Mouse (Mus musculus) hindbrain, embryonic 12.5 days (tissue): ENCODE results near the gene Plcl1. TPM values are rescaled to one million over a fixed set of nuclear protein-coding genes. Genes with fewer than 3 reads are reported as not detected.

Source experiments
- ATAC-seq: fragments of 200-750 bp; cut with Nextera tagmentation; 2 replicates; pipeline ENCODE4 v1.8.0; 2017; ENCODE audit warnings: moderate TSS enrichment; ENCODE audit not compliant: low FRiP score
- H3K27ac ChIP-seq: fragments of 300-500 bp; sonication (generic); 2 replicates; pipeline ENCODE4 v1.5.1; 2016; ENCODE audit warnings: mild to moderate bottlenecking
- H3K27me3 ChIP-seq: fragments of 300-500 bp; sonication (generic); 2 replicates; pipeline ENCODE4 v1.6.1; 2016; ENCODE audit warnings: mild to moderate bottlenecking
- H3K36me3 ChIP-seq: fragments of 300-500 bp; sonication (generic); 2 replicates; pipeline ENCODE4 v1.6.1; 2016; ENCODE audit warnings: mild to moderate bottlenecking
- H3K4me1 ChIP-seq: fragments of 300-500 bp; sonication (generic); 2 replicates; pipeline ENCODE4 v1.6.1; 2016
- H3K4me2 ChIP-seq: fragments of 300-500 bp; sonication (generic); replicated peaks from 2 replicates; pipeline ENCODE4 v1.6.1; 2016; ENCODE audit warnings: mild to moderate bottlenecking
- H3K4me3 ChIP-seq: fragments of 300-500 bp; sonication (generic); 2 replicates; pipeline ENCODE4 v1.5.1; 2016; ENCODE audit warnings: mild to moderate bottlenecking
- H3K9ac ChIP-seq: fragments of 300-500 bp; sonication (generic); 2 replicates; pipeline ENCODE4 v1.6.1; 2016; ENCODE audit warnings: mild to moderate bottlenecking, moderate library complexity
- H3K9me3 ChIP-seq: fragments of 300-500 bp; sonication (generic); replicated peaks from 2 replicates; pipeline ENCODE4 v1.6.1; 2016; ENCODE audit warnings: mild to moderate bottlenecking
- WGBS: fragments of 180-500 bp; shearing (Covaris S2); methylation state at CpG from one replicate; pipeline ENCODE4 v1.1.7; 2016; 5-methylcytosine and 5-hydroxymethylcytosine counted together
- polyA plus RNA-seq: library from polyadenylated mRNA; unstranded; fragments of >200 nt; fragmentation: Nextera tagmentation; extraction: Ambion mirVana; gene quantifications from 2 replicates; pipeline ENCODE4 v1.2.1, GENCODE M21; 2016

Plcl1 gene
- polyA plus RNA-seq: 5.2 and 5.5 TPM in 2 replicates

DNA sequence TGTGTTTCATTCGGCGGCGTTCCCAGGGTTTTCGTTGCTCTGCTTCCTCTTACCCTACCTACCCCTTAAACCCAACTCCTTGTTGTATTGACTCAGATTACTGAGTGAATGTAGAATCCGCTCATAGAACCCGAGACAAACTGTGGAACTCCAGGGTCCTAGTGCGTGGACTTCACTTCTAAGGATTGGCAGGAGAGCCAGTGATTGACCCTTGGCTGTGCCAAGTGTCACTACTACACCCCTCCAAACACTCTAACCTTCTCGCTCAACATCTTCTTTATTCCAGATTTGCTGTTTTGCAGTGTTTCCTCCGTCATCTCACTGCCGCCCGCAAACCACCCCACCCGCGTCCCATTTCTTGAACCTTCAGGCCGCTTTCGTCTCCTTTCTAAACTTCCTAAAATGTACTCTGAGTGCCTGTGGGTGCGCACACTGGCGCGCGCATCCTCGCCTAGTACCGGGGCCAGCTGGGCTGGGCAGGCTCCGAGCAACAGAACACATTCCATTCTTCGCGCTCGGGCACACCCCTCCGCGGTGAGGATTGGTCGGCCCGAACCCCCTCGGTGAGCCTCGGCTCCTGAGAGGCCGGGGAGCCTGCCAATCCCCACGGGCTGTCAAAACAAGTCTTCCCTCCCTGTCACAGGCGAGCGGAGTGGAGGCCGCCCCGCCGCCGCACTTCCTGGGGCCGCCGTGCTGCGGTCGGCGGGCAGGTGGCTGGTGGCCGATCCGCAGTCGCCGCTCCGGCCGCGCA, at the start of gene Plcl1:
Plcl1 (plus strand) TSS at position 650 of the 751 bp plus-strand sequence.
- Histone ChIP-seq H3K4me1 (peaks cover 11% of the 10 kb centered on the region; the same call in 1 of the 2 replicates), H3K9me3 (0 out of 2 replicates have a peak, but pooled peaks cover 2% of the 10 kb centered on the region), H3K4me3 (peak within 1 kb of the TSS; percentile 77), H3K4me2 (peak within 1 kb of the TSS; percentile 98), H3K27me3 (0 out of 2 replicates have a peak, but pooled peaks cover 5% of the 10 kb centered on the region), H3K9ac (peak within 1 kb of the TSS; percentile 84), H3K36me3 (no peaks in the 10 kb centered on the region), H3K27ac (peak within 1 kb of the TSS; percentile 60)
- 3% methylated on average over 51 of the region's 51 CpGs for WGBS
- ATAC-seq: peak; percentile 100

DNA sequence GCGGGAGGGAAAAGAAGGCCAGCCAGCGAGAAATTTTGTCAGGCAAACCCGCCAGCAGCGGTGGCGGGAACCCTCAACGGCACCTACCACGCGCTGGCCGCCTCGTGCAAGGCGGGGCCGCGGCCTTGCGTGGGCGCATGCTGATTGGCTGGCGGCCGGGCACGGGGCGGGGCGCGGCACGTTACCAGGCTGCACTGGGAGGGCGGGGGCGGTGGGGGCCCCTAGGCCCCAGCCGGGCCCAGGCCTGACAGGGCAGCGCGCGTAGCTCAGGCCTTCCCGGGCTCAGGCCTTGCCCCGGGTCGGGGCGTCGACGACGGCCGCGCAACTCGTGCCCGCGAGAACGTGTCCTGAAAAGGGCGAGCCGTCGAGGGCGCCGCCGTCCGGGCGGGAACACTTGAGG, 43.1 kb upstream of the Plcl1 start:
- Histone ChIP-seq H3K9ac (no peak overlapping the region), H3K27ac (no peak overlapping the region), H3K4me3 (peak overlapping the region; percentile 50), H3K4me1 (peaks cover 7% of the 10 kb centered on the region), H3K4me2 (peak overlapping the region; percentile 53), H3K9me3 (peaks cover 4% of the 10 kb centered on the region; the same call in 1 of the 2 replicates), H3K36me3 (no peaks in the 10 kb centered on the region), H3K27me3 (peaks cover 21% of the 10 kb centered on the region)
- WGBS: 44% methylated on average over 46 of the region's 49 CpGs
- ATAC-seq: peak; percentile 53

GRCm38 (mm10) chr1:55363044-55363565, 42.6 kb upstream of the Plcl1 start, which contains the start of gene Boll:
Gene Boll (minus strand): TSS chr1:55363469.
- Histone ChIP-seq H3K9ac (no peak within 1 kb of the TSS), H3K36me3 (no peaks in the 10 kb centered on the region), H3K9me3 (peaks cover 4% of the 10 kb centered on the region; the same call in 1 of the 2 replicates), H3K4me1 (peaks cover 7% of the 10 kb centered on the region), H3K27me3 (peaks cover 21% of the 10 kb centered on the region), H3K27ac (no peak within 1 kb of the TSS), H3K4me2 (peak within 1 kb of the TSS; percentile 53), H3K4me3 (peak within 1 kb of the TSS; percentile 50)
- 14% methylated on average over 67 of the region's 68 CpGs for WGBS
- peak; percentile 90 for ATAC-seq

- H3K36me3 ChIP-seq: no peaks in the 10 kb centered on the region
- ATAC-seq: peak; percentile 92
- H3K9me3 ChIP-seq: peaks cover 4% of the 10 kb centered on the region; the same call in 1 of the 2 replicates
- peak overlapping the region; percentile 50 for H3K4me3 ChIP-seq
- 2% methylated on average over 27 of the region's 27 CpGs for WGBS
- no peak overlapping the region for H3K9ac ChIP-seq
- peaks cover 7% of the 10 kb centered on the region for H3K4me1 ChIP-seq
- no peak overlapping the region for H3K27ac ChIP-seq
- peak overlapping the region; percentile 53 for H3K4me2 ChIP-seq
- peaks cover 21% of the 10 kb centered on the region for H3K27me3 ChIP-seq
Measured at GRCm38 (mm10) chr1:55363586-55363985, 42.1 kb upstream of the Plcl1 start.

DNA sequence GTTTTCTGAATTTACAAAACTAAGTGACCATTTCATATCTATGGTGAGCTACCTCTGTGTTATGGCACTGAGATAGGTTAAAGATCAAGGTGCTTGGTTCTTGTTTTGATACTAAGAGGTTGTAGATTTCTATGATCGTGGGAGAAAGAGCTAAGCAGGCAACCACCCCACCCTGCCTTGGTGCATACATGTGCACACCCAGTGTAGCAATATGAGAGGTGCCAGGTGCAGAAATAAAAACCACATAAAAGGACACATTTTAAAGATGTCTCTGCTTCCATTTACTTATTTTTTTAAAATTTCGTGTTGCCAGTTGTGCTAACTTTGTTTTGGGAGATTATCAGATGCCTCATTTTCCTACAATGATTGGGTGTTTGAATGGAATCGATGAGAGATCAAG, 33.1 kb upstream of the Plcl1 start:
- ATAC-seq: no peak
- no peak overlapping the region for H3K4me2 ChIP-seq

GRCm38 (mm10) chr1:55380527-55380926, 25.2 kb upstream of the Plcl1 start:
- Histone ChIP-seq H3K4me2 (no peak overlapping the region), H3K27ac (no peak overlapping the region), H3K9ac (no peak overlapping the region), H3K9me3 (no peaks in the 10 kb centered on the region), H3K36me3 (no peaks in the 10 kb centered on the region), H3K27me3 (no peaks in the 10 kb centered on the region), H3K4me1 (0 out of 2 replicates have a peak, but pooled peaks cover 2% of the 10 kb centered on the region), H3K4me3 (no peak overlapping the region)
- ATAC-seq: no peak
- 67% methylated on average over 2 of the region's 2 CpGs for WGBS

More for the DNA sequence above, 33.1 kb upstream of the Plcl1 start:
- Histone ChIP-seq H3K27me3 (no peaks in the 10 kb centered on the region), H3K27ac (no peak overlapping the region), H3K9ac (no peak overlapping the region), H3K9me3 (no peaks in the 10 kb centered on the region), H3K4me3 (no peak overlapping the region), H3K36me3 (no peaks in the 10 kb centered on the region), H3K4me1 (no peaks in the 10 kb centered on the region)
- 86% methylated on average over 3 of the region's 3 CpGs for WGBS

GRCm38 (mm10) chr1:55383114-55383773, 22.5 kb upstream of the Plcl1 start:
- H3K4me2 ChIP-seq: no peak overlapping the region
- WGBS: 11% methylated on average over 9 of the region's 9 CpGs

DNA sequence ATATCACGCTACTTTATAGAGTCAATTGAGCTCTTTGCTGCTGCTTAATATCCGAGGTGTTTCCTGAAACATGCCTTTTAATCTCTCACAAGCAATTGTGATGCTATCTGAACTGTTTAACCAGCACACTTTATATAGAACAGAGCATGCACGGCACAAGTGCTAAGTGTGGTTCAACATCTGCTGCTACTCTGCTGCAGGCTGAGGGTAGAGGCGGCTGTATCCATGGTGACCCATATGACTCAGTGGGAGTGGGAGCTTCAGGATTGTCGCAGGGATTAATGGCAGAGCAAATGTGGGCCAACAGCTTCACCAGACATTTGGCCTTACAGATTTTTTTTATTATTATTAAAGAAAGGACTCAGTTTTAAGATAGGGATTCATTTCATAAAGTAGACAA, 5.8 kb upstream of the Plcl1 start:
- Histone ChIP-seq H3K4me3 (no peak overlapping the region), H3K27ac (no peak overlapping the region), H3K27me3 (0 out of 2 replicates have a peak, but pooled peaks cover 5% of the 10 kb centered on the region), H3K9ac (no peak overlapping the region), H3K4me1 (no peaks in the 10 kb centered on the region), H3K4me2 (no peak overlapping the region), H3K36me3 (no peaks in the 10 kb centered on the region), H3K9me3 (no peaks in the 10 kb centered on the region)
- 43% methylated on average over 5 of the region's 5 CpGs for WGBS
- ATAC-seq: no peak

More at GRCm38 (mm10) chr1:55383114-55383773, 22.5 kb upstream of the Plcl1 start:
- Histone ChIP-seq H3K27ac (no peak overlapping the region), H3K4me3 (no peak overlapping the region), H3K4me1 (0 out of 2 replicates have a peak, but pooled peaks cover 2% of the 10 kb centered on the region), H3K9me3 (no peaks in the 10 kb centered on the region), H3K9ac (no peak overlapping the region), H3K27me3 (no peaks in the 10 kb centered on the region), H3K36me3 (no peaks in the 10 kb centered on the region)
- peak; percentile 69 for ATAC-seq

DNA sequence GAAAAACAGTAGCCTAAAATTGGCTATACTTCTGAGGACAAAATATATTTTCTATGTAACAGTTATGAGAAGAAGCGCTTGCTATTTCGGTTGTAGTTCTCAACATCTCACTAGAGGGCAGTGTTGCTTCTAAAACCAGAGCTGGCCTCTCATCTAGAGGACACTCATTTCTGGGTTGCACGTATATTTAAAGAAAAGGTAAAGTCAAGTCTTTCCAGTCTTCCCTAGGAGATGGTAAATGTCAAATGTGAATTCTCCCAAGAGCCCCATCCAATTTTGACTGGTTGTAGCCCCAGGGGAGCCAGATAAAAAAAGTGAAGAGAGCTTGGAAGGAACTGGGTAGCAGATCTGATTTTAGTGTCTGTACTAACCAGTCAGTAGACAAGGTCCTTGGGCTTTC, 1.3 kb upstream of the Plcl1 start:
- H3K27ac ChIP-seq: no peak overlapping the region
- H3K27me3 ChIP-seq: 0 out of 2 replicates have a peak, but pooled peaks cover 5% of the 10 kb centered on the region
- ATAC-seq: no peak
- WGBS: 6% methylated on average over 3 of the region's 3 CpGs
- H3K4me1 ChIP-seq: peaks cover 11% of the 10 kb centered on the region; the same call in 1 of the 2 replicates
- H3K9me3 ChIP-seq: 0 out of 2 replicates have a peak, but pooled peaks cover 2% of the 10 kb centered on the region
- H3K9ac ChIP-seq: no peak overlapping the region
- no peak overlapping the region for H3K4me3 ChIP-seq
- no peaks in the 10 kb centered on the region for H3K36me3 ChIP-seq
- peak overlapping the region; percentile 98 for H3K4me2 ChIP-seq

DNA sequence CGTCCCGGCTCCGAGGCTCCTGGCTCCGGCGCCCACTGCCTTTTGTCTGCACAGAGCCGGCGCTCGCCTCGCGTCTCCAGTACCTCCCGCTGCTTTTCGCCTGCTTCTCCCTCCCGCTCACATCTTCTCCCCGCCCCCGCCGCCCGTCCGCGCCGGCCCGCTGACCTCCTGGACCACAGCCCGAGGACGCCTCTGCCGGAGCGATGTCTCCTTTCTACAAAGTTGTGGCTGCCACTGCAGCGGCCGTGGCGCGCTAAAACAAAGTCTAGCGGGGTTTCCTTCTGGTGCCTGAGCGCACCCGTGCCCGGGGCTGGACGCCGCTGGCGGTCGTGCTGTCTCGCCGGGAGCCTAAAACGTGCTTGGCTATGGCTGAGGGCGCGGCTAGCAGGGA, 297 bp downstream of the Plcl1 start:
- Histone ChIP-seq H3K4me2 (peak overlapping the region; percentile 98), H3K4me1 (peaks cover 11% of the 10 kb centered on the region; the same call in 1 of the 2 replicates), H3K9me3 (0 out of 2 replicates have a peak, but pooled peaks cover 2% of the 10 kb centered on the region), H3K36me3 (no peaks in the 10 kb centered on the region), H3K4me3 (peak overlapping the region; percentile 77), H3K27me3 (0 out of 2 replicates have a peak, but pooled peaks cover 5% of the 10 kb centered on the region), H3K9ac (peak overlapping the region; percentile 84), H3K27ac (peak overlapping the region; percentile 60)
- peak; percentile 76 for ATAC-seq
- 0% methylated on average over 39 of the region's 42 CpGs for WGBS

DNA sequence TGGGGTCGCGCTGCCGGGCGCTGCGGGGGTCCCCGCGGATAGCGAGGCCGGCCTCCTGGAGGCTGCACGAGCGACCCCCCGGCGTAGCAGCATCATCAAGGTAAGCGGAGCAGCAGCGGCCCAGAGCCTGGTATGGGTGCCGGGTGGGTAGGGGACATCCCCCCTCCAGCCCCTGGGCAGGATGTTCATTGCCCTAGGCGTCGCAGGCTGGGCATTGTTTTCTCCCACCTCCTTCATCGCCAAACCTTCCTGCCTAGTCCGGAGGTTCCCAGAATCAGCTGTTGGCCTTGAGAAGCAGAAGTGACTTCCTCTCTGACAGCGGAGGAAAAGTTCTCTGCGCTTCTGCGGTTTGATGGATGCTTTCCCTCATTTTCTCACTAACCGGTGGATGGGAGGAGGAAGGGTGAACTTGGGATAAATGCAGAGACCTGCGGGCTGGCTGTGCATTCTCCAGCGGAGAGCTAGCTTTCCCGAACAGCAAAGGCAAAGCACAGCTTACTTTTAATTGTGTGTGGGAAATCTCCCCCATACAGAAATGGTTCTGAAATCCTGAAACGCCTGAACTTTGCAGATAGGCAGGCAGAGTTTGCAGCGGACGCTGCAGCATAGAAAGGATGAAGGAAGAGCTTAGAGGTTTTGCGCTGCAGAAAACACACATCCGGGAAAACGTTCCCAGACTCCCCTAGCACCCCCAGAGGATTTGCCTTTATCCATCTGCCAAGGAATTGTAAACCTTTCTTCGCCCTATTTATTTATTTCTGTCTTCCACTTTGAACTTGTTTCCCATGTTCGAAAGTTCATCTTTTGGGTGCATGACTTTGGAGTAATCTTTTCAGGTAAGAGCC, 1.0 kb downstream of the Plcl1 start:
- peaks cover 11% of the 10 kb centered on the region; the same call in 1 of the 2 replicates for H3K4me1 ChIP-seq
- peak overlapping the region; percentile 84 for H3K9ac ChIP-seq
- H3K4me3 ChIP-seq: peak overlapping the region; percentile 77
- H3K9me3 ChIP-seq: 0 out of 2 replicates have a peak, but pooled peaks cover 2% of the 10 kb centered on the region
- 6% methylated on average over 28 of the region's 35 CpGs for WGBS
- H3K36me3 ChIP-seq: no peaks in the 10 kb centered on the region
- H3K4me2 ChIP-seq: peak overlapping the region; percentile 98
- H3K27ac ChIP-seq: peak overlapping the region; percentile 60
- peak; percentile 17 for ATAC-seq
- H3K27me3 ChIP-seq: 0 out of 2 replicates have a peak, but pooled peaks cover 5% of the 10 kb centered on the region
